Mouse (Mus musculus): ENCODE measurements around the gene Gm26602. TPM values are rescaled to one million over a fixed set of nuclear protein-coding genes. Genes with fewer than 3 reads are reported as not detected.

Gm26602 gene
- polyA plus RNA-seq, 1 experiment from 2014 or later = not detected

GRCm38 (mm10) chr10:79900951-79901410, 9.7 kb upstream of the Gm26602 start:
- ChIA-PET CTCF (interaction anchor here (0.8 to 3.1 kb wide), 6 partner anchors 8 to 57 kb away, joined by 3 to 14 read pairs (median 6); no protein-coding TSS in a partner anchor), POLR2A (interaction anchor here (1.1 kb wide), 1 partner anchor 13 kb away, joined by 3 read pairs; no protein-coding TSS in a partner anchor)
- DNase-seq (ENCODE audit: low read depth, low spot score) = peak; percentile 47
- TF ChIP-seq CTCF (IDR thresholded peaks at IDR 0.05) = no peak
- H3K27me3 ChIP-seq = no peaks in the 10 kb centered on the region
- peak; percentile 49 for ATAC-seq
- in situ Hi-C loops (cut with MboI; ENCODE audit: low pct_unique_long_range_greater_than_20kb) = no loop called here

- DNase-seq (ENCODE audit: low read depth, low spot score) (no peak), ATAC-seq (no peak)
- CTCF ChIA-PET = interaction anchor here (1.3 to 2.0 kb wide), 2 partner anchors 19 to 23 kb away, joined by 5 to 7 read pairs; no protein-coding TSS in a partner anchor
- H3K27me3 ChIP-seq = no peaks in the 10 kb centered on the region
- no peak for TF ChIP-seq CTCF (IDR thresholded peaks at IDR 0.05)
- in situ Hi-C loops (cut with MboI; ENCODE audit: low pct_unique_long_range_greater_than_20kb) = no loop called here
- POLR2A ChIA-PET = no interaction called here
These were observed 3.9 kb upstream of the Gm26602 start for GRCm38 (mm10) chr10:79906712-79907111.

GRCm38 (mm10) chr10:79907415-79907814, 3.2 kb upstream of the Gm26602 start:
- CTCF ChIA-PET = interaction anchor here (1.3 to 2.6 kb wide), 2 partner anchors 18 to 77 kb away, joined by 5 to 6 read pairs; partner anchors contain the start of gene Tmem259
- H3K27me3 ChIP-seq = no peaks in the 10 kb centered on the region
- DNase-seq (ENCODE audit: low read depth, low spot score) = no peak
- TF ChIP-seq CTCF (IDR thresholded peaks at IDR 0.05) = no peak
- in situ Hi-C loops (cut with MboI; ENCODE audit: low pct_unique_long_range_greater_than_20kb) = no loop called here
- no peak for ATAC-seq
- POLR2A ChIA-PET = interaction anchor here (0.8 to 1.6 kb wide), 2 partner anchors 8 to 235 kb away, joined by 4 to 5 read pairs; no protein-coding TSS in a partner anchor

GRCm38 (mm10) chr10:79908167-79909091, 2.2 kb upstream of the Gm26602 start, which contains the start of gene Med16:
Gene Med16 (minus strand): TSS chr10:79908923.
- TF ChIP-seq CTCF (IDR thresholded peaks at IDR 0.05) = no peak
- ATAC-seq (peak; percentile 86), DNase-seq (ENCODE audit: low read depth, low spot score) (peak; percentile 81)
- no peaks in the 10 kb centered on the region for H3K27me3 ChIP-seq
- ChIA-PET CTCF (interaction anchor here (0.9 to 3.7 kb wide), 6 partner anchors 17 to 76 kb away, joined by 3 to 15 read pairs (median 6); partner anchors contain the start of gene Tmem259), POLR2A (interaction anchor here (0.7 to 1.6 kb wide), 6 partner anchors 9 to 234 kb away, joined by 3 to 5 read pairs (median 4); no protein-coding TSS in a partner anchor)
- in situ Hi-C loops (cut with MboI; ENCODE audit: low pct_unique_long_range_greater_than_20kb) = no loop called here

GRCm38 (mm10) chr10:79909092-79909922, 1.3 kb upstream of the Gm26602 start:
- TF ChIP-seq CTCF (IDR thresholded peaks at IDR 0.05) = no peak
- no peaks in the 10 kb centered on the region for H3K27me3 ChIP-seq
- POLR2A ChIA-PET = interaction anchor here (0.6 to 1.2 kb wide), 6 partner anchors 12 to 44 kb away, joined by 3 to 5 read pairs (median 4); no protein-coding TSS in a partner anchor
- ATAC-seq = no peak
- CTCF ChIA-PET = interaction anchor here (1.4 to 3.7 kb wide), 5 partner anchors 16 to 75 kb away, joined by 4 to 15 read pairs (median 6); partner anchors contain the start of gene Tmem259
- DNase-seq (ENCODE audit: low read depth, low spot score) = no peak
- in situ Hi-C loops (cut with MboI; ENCODE audit: low pct_unique_long_range_greater_than_20kb) = no loop called here

GRCm38 (mm10) chr10:79912412-79912811, 1.8 kb downstream of the Gm26602 start:
- no peaks in the 10 kb centered on the region for H3K27me3 ChIP-seq
- POLR2A ChIA-PET = no interaction called here
- in situ Hi-C loops (cut with MboI; ENCODE audit: low pct_unique_long_range_greater_than_20kb) = no loop called here
- TF ChIP-seq CTCF (IDR thresholded peaks at IDR 0.05) = no peak
- DNase-seq (ENCODE audit: low read depth, low spot score) (no peak), ATAC-seq (no peak)
- CTCF ChIA-PET = interaction anchor here (2.5 kb wide), 1 partner anchor 13 kb away, joined by 8 read pairs; no protein-coding TSS in a partner anchor

- TF ChIP-seq CTCF (IDR thresholded peaks at IDR 0.05) = no peak
- DNase-seq (ENCODE audit: low read depth, low spot score) (no peak), ATAC-seq (no peak)
- H3K27me3 ChIP-seq = no peaks in the 10 kb centered on the region
- ChIA-PET POLR2A (interaction anchor here (0.7 to 1.3 kb wide), 2 partner anchors 11 to 60 kb away, joined by 3 to 8 read pairs; partner anchors contain the start of gene Ptbp1), CTCF (interaction anchor here (0.7 to 1.5 kb wide), 4 partner anchors 44 to 294 kb away, joined by 3 to 4 read pairs (median 3); no protein-coding TSS in a partner anchor)
- in situ Hi-C loops (cut with MboI; ENCODE audit: low pct_unique_long_range_greater_than_20kb) = no loop called here
These were observed 3.7 kb downstream of the Gm26602 start for GRCm38 (mm10) chr10:79914131-79914947.

GRCm38 (mm10) chr10:79914948-79915596, 4.4 kb downstream of the Gm26602 start:
- POLR2A ChIA-PET = interaction anchor here (1.3 kb wide), 1 partner anchor 61 kb away, joined by 8 read pairs; the partner anchor contains the start of gene Ptbp1
- no peaks in the 10 kb centered on the region for H3K27me3 ChIP-seq
- no peak for TF ChIP-seq CTCF (IDR thresholded peaks at IDR 0.05)
- ATAC-seq (no peak), DNase-seq (ENCODE audit: low read depth, low spot score) (no peak)
- CTCF ChIA-PET = interaction anchor here (1.4 to 1.5 kb wide), 2 partner anchors 43 to 80 kb away, joined by 3 to 4 read pairs; no protein-coding TSS in a partner anchor
- in situ Hi-C loops (cut with MboI; ENCODE audit: low pct_unique_long_range_greater_than_20kb) = no loop called here

Measured in Patski (cell line).